Mouse (Mus musculus): Measurements from ENCODE around the gene Atp1a3. TPM values are rescaled to one million over a fixed set of nuclear protein-coding genes. Genes with fewer than 3 reads are reported as not detected.

Gene Atp1a3
- polyA plus RNA-seq, 1 experiment from 2014 or later, result 576 TPM

- Histone ChIP-seq H3K27me3 (peaks cover 70% of the 10 kb centered on the region), H3K4me2 (no peak overlapping the region), H3K4me1 (replicated peaks) (peaks cover 47% of the 10 kb centered on the region), H3K9ac (no peak overlapping the region), H3K27ac (replicated peaks) (no peak overlapping the region), H3K36me3 (no peaks in the 10 kb centered on the region), H3K4me3 (no peak overlapping the region), H3K9me3 (no peaks in the 10 kb centered on the region)
- 1% methylated on average over 8 of the region's 8 CpGs for WGBS
- ATAC-seq (ENCODE audit: low FRiP score, low read depth), result 0 out of 2 replicates have a peak, but pooled peaks have one; percentile 4
Measured at GRCm38 (mm10) chr7:24949958-24950623, 55.7 kb downstream of the Atp1a3 start.

GRCm38 (mm10) chr7:24948774-24949173, 57.0 kb downstream of the Atp1a3 start:
- Histone ChIP-seq H3K4me2 (peak overlapping the region; percentile 48), H3K4me1 (replicated peaks) (peaks cover 45% of the 10 kb centered on the region), H3K27me3 (peaks cover 79% of the 10 kb centered on the region), H3K4me3 (peak overlapping the region; percentile 14; the same call in 1 of the 2 replicates), H3K9ac (peak overlapping the region; percentile 30; the same call in 1 of the 2 replicates), H3K36me3 (no peaks in the 10 kb centered on the region), H3K9me3 (no peaks in the 10 kb centered on the region), H3K27ac (replicated peaks) (no peak overlapping the region)
- 3% methylated on average over 29 of the region's 29 CpGs for WGBS
- no peak; the same call in 1 of the 2 replicates for ATAC-seq (ENCODE audit: low FRiP score, low read depth)

DNA sequence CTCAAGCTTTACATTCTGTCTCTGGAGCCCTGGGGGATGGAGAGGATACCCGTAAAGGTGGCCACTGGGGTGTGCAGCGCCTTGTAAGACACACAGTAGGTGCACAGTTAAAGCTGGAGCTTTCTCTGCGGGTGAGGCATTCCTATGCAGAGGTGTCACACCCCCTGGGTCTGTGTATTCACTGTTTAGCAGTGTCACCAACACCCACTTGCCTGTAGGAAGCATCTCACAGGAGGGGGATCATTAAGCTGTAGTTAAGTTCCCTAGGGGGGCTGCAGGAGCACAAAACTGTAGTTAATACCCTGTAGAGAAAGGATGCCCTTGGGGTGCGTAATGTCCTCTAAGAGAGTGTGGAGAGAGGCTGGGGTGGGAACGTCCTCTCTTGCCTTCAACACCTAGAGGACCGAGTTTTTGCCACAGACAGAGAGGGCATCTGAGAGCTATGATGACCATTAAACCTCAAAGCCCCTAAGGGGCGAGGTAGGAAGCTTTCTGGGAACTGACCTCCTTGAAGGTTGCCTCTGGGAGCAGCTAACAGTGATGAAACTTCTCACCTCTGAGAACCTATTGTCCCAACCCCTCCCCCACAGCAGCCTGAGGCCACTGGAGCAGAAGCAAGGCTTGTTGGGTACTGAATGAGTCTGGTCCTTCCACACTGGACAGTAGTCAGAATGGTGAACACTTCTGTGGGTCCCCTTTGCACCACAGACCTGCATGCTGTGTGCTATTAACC, 58.3 kb downstream of the Atp1a3 start:
- H3K27ac ChIP-seq (replicated peaks), result no peak overlapping the region
- no peaks in the 10 kb centered on the region for H3K9me3 ChIP-seq
- H3K27me3 ChIP-seq, result peaks cover 84% of the 10 kb centered on the region
- H3K4me3 ChIP-seq, result no peak overlapping the region
- H3K36me3 ChIP-seq, result no peaks in the 10 kb centered on the region
- no peak for ATAC-seq (ENCODE audit: low FRiP score, low read depth)
- peaks cover 48% of the 10 kb centered on the region for H3K4me1 ChIP-seq (replicated peaks)
- WGBS, result 6% methylated on average over 7 of the region's 7 CpGs
- no peak overlapping the region for H3K4me2 ChIP-seq
- H3K9ac ChIP-seq, result no peak overlapping the region

GRCm38 (mm10) chr7:24944257-24944950, 61.4 kb downstream of the Atp1a3 start, which contains the start of gene Gm4881:
TSS of gene Gm4881 (minus strand) at chr7:24944494.
- Histone ChIP-seq H3K27me3 (peaks cover 83% of the 10 kb centered on the region), H3K36me3 (no peaks in the 10 kb centered on the region), H3K4me2 (peak within 1 kb of the TSS; percentile 69), H3K9ac (0 out of 2 replicates have a peak within 1 kb of the TSS, but pooled peaks have one; percentile 28), H3K4me1 (replicated peaks) (peaks cover 28% of the 10 kb centered on the region), H3K27ac (replicated peaks) (no peak within 1 kb of the TSS), H3K9me3 (no peaks in the 10 kb centered on the region), H3K4me3 (peak within 1 kb of the TSS; percentile 39)
- WGBS, result under 1% methylated on average over 56 of the region's 72 CpGs
- no peak for ATAC-seq (ENCODE audit: low FRiP score, low read depth)

GRCm38 (mm10) chr7:24943641-24944040, 62.1 kb downstream of the Atp1a3 start:
- H3K9me3 ChIP-seq, result no peaks in the 10 kb centered on the region
- H3K36me3 ChIP-seq, result no peaks in the 10 kb centered on the region
- peaks cover 85% of the 10 kb centered on the region for H3K27me3 ChIP-seq
- ATAC-seq (ENCODE audit: low FRiP score, low read depth), result no peak
- peaks cover 20% of the 10 kb centered on the region for H3K4me1 ChIP-seq (replicated peaks)
- no peak overlapping the region for H3K4me2 ChIP-seq
- WGBS, result 7% methylated on average over 6 of the region's 6 CpGs
- peak overlapping the region; percentile 39; the same call in 1 of the 2 replicates for H3K4me3 ChIP-seq
- no peak overlapping the region for H3K27ac ChIP-seq (replicated peaks)
- no peak overlapping the region for H3K9ac ChIP-seq

DNA sequence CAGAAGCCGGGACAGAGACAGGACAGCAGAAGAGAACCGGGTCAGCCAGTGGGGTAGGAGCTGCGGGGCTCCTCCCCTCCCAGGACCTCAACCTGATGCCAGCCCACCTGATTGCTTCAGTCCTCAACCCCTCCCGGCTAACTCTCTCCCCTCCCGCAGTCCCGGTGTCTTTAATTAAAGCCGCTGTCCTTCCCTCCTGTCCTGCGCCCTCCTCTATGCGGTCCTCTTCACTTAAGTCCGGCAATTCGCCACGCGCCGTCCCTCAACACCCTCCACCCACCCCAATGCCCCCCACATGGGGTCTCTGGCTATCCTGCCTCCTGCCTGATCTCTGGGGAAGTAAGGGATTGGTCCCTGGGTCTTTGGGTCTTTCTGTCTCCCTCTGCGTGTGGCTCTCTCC, 74.1 kb downstream of the Atp1a3 start:
- WGBS, result 2% methylated on average over 14 of the region's 15 CpGs
- Histone ChIP-seq H3K27ac (replicated peaks) (no peak overlapping the region), H3K9me3 (no peaks in the 10 kb centered on the region), H3K4me3 (no peak overlapping the region), H3K4me1 (replicated peaks) (peaks cover 24% of the 10 kb centered on the region), H3K9ac (no peak overlapping the region), H3K4me2 (no peak overlapping the region), H3K36me3 (0 out of 2 replicates have a peak, but pooled peaks cover 4% of the 10 kb centered on the region), H3K27me3 (peaks cover 70% of the 10 kb centered on the region)
- no peak for ATAC-seq (ENCODE audit: low FRiP score, low read depth)

DNA sequence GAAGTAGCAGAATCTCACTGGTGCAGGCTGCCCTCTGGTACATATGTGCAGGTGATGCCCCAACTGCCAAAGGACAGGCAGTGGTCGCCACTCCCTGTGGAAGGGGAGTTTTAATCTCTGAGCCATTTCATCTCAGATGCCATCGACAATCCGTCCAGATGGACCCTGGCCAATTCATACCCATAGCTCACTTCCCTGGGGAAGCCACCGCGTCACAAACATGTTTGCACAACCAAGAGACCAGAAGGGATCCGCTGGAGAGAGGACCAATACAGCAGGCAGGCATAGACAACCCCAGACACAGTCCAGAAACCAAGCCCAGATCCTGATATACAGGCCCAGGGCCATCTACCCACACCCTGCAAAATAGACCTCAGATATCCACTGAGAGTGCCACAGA, 75.3 kb downstream of the Atp1a3 start:
- 33% methylated on average over 6 of the region's 6 CpGs for WGBS

More for the DNA sequence above, 75.3 kb downstream of the Atp1a3 start:
- Histone ChIP-seq H3K9ac (no peak overlapping the region), H3K27ac (replicated peaks) (no peak overlapping the region), H3K4me2 (no peak overlapping the region), H3K36me3 (peaks cover 7% of the 10 kb centered on the region; the same call in 1 of the 2 replicates), H3K27me3 (peaks cover 60% of the 10 kb centered on the region), H3K4me1 (replicated peaks) (peaks cover 24% of the 10 kb centered on the region), H3K9me3 (no peaks in the 10 kb centered on the region), H3K4me3 (no peak overlapping the region)
- ATAC-seq (ENCODE audit: low FRiP score, low read depth), result no peak

Small RNA genes lying within 50 kb of the gene (microRNA-seq; reads per million reads assigned to microRNA genes)
- 0.87 reads per million for gene Mir7046
- 2.2 reads per million, percentile 3 among the genes with 10 or more reads in this experiment for gene Mir7047

Other genes with a start within 250 kb of the Atp1a3 start
- 0.26 and 0.49 TPM in 2 replicates for gene Cd177, start 245.6 kb downstream of the Atp1a3 start, polyA plus RNA-seq (2015; fragmentation: Nextera tagmentation; extraction: Ambion mirVana)
- gene Ceacam10, start 228.8 kb downstream of the Atp1a3 start, polyA plus RNA-seq (2015; fragmentation: Nextera tagmentation; extraction: Ambion mirVana), result 0.21 and 0.48 TPM in 2 replicates
- gene Gm9844, start 143.7 kb downstream of the Atp1a3 start, polyA plus RNA-seq (2015; fragmentation: Nextera tagmentation; extraction: Ambion mirVana), result 29.3 and 43.6 TPM in 2 replicates
- gene Lypd4, start 136.0 kb downstream of the Atp1a3 start, polyA plus RNA-seq (2015; fragmentation: Nextera tagmentation; extraction: Ambion mirVana), result not detected in 2 replicates
- gene Dmrtc2, start 135.9 kb downstream of the Atp1a3 start, polyA plus RNA-seq (2015; fragmentation: Nextera tagmentation; extraction: Ambion mirVana), result 0.20 and 0.30 TPM in 2 replicates
- gene Rps19, start 121.6 kb downstream of the Atp1a3 start, polyA plus RNA-seq (2015; fragmentation: Nextera tagmentation; extraction: Ambion mirVana), result 1,106 and 1,236 TPM in 2 replicates
- 0.17 and 0.46 TPM in 2 replicates for gene Cd79a, start 108.6 kb downstream of the Atp1a3 start, polyA plus RNA-seq (2015; fragmentation: Nextera tagmentation; extraction: Ambion mirVana)
- 64.6 and 73.5 TPM in 2 replicates for gene Arhgef1, start 103.0 kb downstream of the Atp1a3 start, polyA plus RNA-seq (2015; fragmentation: Nextera tagmentation; extraction: Ambion mirVana)
- 5.2 and 5.4 TPM in 2 replicates for gene Gm4881, start 61.5 kb downstream of the Atp1a3 start, polyA plus RNA-seq (2015; fragmentation: Nextera tagmentation; extraction: Ambion mirVana)
- gene Rabac1, start 33.2 kb downstream of the Atp1a3 start, polyA plus RNA-seq (2015; fragmentation: Nextera tagmentation; extraction: Ambion mirVana), result 302 and 308 TPM in 2 replicates
- gene Grik5, start 66.4 kb upstream of the Atp1a3 start, polyA plus RNA-seq (2015; fragmentation: Nextera tagmentation; extraction: Ambion mirVana), result 18.3 and 18.5 TPM in 2 replicates
- gene Zfp574, start 66.6 kb upstream of the Atp1a3 start, polyA plus RNA-seq (2015; fragmentation: Nextera tagmentation; extraction: Ambion mirVana), result 33.9 and 37.7 TPM in 2 replicates
- 29.6 and 33.4 TPM in 2 replicates for gene Pou2f2, start 173.8 kb upstream of the Atp1a3 start, polyA plus RNA-seq (2015; fragmentation: Nextera tagmentation; extraction: Ambion mirVana)
- 16.5 and 17.3 TPM in 2 replicates for gene Dedd2, start 214.7 kb upstream of the Atp1a3 start, polyA plus RNA-seq (2015; fragmentation: Nextera tagmentation; extraction: Ambion mirVana)
- 1.6 and 2.1 TPM in 2 replicates for gene Zfp526, start 215.5 kb upstream of the Atp1a3 start, polyA plus RNA-seq (2015; fragmentation: Nextera tagmentation; extraction: Ambion mirVana)
- gene Gsk3a, start 231.9 kb upstream of the Atp1a3 start, polyA plus RNA-seq (2015; fragmentation: Nextera tagmentation; extraction: Ambion mirVana), result 19.2 and 19.7 TPM in 2 replicates
- 3.4 and 4.4 TPM in 2 replicates for gene Erf, start 244.8 kb upstream of the Atp1a3 start, polyA plus RNA-seq (2015; fragmentation: Nextera tagmentation; extraction: Ambion mirVana)